Mouse (Mus musculus) liver, embryonic 14 days (tissue): ENCODE measurements around the gene Nmbr. TPM values are rescaled to one million over a fixed set of nuclear protein-coding genes. Genes with fewer than 3 reads are reported as not detected.

ENCODE experiments used
- polyA plus RNA-seq: library from polyadenylated mRNA; depleted of rRNA; stranded (reverse); fragments of >200 nt; gene quantifications from 2 replicates; pipeline ENCODE4 v1.2.3, GENCODE M21; 2012; rRNA removed

The Nmbr gene
- 0.17 and 0.26 TPM in 2 replicates for polyA plus RNA-seq

DNA sequence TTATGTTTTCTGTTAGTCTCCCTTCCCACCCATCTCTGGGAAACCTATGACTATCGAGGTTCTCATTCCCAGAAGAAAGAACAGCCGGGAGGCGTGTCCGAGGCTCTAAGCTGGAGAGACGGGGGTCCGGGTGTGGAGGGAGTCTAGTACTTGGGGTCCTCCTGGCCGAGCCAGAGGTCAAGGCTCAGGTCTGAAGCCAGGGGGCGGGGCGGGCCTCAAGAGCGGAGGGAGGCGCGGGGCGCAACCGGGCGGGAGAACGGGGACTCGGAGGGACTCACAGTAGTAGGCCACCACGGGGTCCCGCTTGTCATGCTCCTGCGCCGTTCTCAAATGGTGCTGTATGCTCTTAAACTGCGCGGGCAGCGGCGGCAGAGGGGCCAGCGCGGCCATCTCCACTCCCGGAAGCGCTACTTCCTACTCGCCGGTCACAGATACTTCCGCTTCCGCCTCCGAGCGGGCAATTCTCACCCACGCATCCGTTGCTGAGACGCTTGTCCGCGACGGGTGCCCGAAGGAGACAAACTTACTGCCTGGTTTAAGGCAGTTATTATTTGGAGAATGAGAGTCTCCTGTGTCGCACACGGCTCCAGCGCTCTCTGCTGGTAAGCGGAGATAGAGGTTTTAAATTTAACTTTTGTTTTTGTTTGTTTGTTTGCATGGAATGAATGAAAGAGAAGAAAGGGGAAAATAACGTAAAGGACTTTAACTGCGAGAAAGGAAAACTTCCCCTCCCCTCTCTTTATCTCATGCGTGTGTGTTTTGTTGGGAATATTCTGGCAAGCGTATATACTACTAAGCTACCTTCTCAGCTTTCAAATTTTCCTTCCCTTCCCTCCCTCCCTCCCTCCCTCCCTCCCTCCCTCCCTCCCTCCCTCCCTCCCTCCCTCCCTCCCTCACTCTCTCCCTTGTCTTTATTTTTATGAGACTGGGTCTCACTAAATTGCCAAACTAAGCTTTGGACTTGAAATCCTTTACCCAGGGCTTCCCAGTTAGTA lies at the start of gene Nmbr, which contains the start of gene Vta1:
Gene Nmbr (plus strand): TSS at position 520 of the 995 bp plus-strand sequence.
Gene Vta1 (minus strand): TSS at position 489 of the 995 bp plus-strand sequence.

DNA sequence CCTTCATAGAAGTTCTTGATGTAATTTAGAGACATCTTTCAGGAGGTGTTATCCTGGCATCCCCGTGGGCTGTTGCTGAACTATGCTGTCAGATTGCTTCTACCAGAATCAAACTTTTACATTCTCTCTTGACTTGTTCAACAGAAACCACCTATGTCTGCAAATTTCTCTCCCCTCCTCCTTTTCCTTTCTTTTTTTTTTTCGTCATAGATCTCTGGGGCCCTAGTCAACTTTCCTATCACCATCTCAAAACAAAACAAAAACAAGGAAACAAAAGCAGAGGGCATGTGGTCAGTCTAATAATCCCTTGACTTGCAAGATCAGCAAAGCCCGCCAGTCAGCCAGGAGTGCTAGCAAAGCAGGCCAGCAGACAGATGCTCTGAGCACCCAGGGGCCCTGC lies 12.7 kb downstream of the Nmbr start, which contains the start of gene Gje1:
Gene Gje1 (minus strand): TSS at position 101 of the 400 bp plus-strand sequence.

Other genes starting within 250 kb of the Nmbr start
- gene Adgrg6, start 159.9 kb upstream of the Nmbr start, polyA plus RNA-seq = 0.50 and 0.61 TPM in 2 replicates
- gene Vta1, start within 50 bp of the Nmbr start, polyA plus RNA-seq = 22.8 and 24.7 TPM in 2 replicates
- not detected in 2 replicates for gene Gje1, start 12.6 kb downstream of the Nmbr start, polyA plus RNA-seq